Mouse (Mus musculus): ENCODE measurements around the gene Naip5. TPM values are rescaled to one million over a fixed set of nuclear protein-coding genes. Genes with fewer than 3 reads are reported as not detected.
"Not testable (repeated sequence)": the region's sequence is repeated elsewhere in the genome, so short reads cannot be mapped to it uniquely, and the experiment has no call there.

The Naip5 gene
- under 1 TPM; 0.07 to 0.27 TPM for total RNA-seq (2021)

DNA sequence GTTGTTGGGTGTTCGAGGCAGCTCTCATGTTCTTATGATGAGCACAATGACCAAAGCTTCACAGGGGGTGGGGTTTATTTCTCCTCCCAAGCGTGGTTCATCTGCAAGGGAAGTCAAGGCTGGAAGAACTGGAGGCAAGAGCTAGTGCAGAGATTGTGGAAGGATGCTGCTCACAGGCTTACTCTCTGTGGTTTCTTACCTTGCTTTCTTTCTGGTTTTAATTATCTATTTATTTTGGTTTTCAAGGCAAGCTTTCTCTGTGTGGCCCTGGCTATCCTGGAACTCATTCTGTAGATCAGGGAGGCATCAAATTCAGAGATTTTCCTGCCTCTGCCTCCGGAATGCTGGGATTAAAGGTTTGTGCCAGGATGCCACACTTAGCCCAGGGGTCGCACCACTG, at the start of gene Naip5:
TSS of gene Naip5 (minus strand) at position 101 of the 400 bp plus-strand sequence.
- DNase-seq; intact Hi-C loops (cut with DNase I): not testable (repeated sequence)

DNA sequence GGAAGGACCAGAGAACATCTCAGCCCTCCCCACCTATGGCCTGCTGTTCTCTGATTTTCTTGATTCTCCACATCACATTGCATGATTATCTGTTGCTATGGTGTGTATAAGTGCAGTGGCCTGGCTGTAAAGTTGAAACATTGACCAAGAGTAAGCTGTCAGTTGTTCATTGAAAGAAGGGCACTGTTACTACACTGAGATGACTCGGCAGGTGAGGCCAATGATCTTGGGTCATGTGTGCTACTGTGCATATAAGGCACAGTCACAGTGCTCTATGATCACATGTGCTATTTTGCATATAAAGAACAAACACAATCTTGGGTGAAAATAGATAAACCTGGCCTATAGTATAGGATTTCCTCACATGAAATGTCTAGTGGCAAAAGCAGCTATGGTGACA, 38.5 kb upstream of the Naip5 start:
- no peak for DNase-seq
- intact Hi-C loops (cut with DNase I): no loop called here

GRCm38 (mm10) chr13:100271474-100272132, 25.5 kb upstream of the Naip5 start:
- DNase-seq; intact Hi-C loops (cut with DNase I): not testable (repeated sequence)

DNA sequence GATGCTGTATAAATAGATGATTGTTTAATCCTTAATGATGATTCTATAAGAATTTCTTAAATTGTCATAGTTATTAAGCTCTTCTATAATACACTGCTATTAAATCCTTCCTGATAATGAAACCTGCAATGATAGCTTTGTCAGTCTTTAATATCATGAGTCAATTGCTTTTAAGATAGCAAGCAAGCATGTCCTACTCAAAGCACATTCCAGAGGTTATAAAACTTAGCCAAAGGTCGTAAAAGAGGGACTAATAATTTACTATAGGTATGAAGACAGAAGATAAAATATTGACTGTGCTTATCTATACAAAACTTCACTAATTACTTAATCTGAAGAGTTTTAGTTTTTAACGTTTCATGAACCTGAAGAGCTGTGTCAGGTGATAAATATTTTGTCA, 10.9 kb upstream of the Naip5 start:
- DNase-seq; intact Hi-C loops (cut with DNase I): not testable (repeated sequence)

DNA sequence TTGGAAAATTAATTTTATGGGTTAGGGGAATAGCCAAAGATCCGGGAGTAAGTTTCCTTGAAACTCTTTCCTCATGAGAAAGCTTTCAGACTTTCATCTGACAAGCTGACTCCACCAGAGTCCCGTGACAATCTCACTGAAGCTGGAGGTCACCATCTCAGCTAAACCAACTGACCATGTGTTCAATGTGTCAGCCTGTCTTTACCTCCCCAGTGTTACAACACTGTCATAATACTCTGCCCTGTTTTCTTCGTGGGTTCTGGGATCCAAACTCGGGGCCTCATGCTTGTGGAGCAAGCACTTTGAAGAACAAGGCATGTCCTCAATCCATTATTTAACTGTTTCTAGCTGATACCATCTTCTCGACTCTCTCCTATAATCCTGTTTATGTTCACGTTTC, 9.8 kb upstream of the Naip5 start:
- DNase-seq; intact Hi-C loops (cut with DNase I): not testable (repeated sequence)

- DNase-seq; intact Hi-C loops (cut with DNase I): not testable (repeated sequence)
Observed at GRCm38 (mm10) chr13:100251897-100252296, 5.8 kb upstream of the Naip5 start.

GRCm38 (mm10) chr13:100246896-100247519, 885 bp upstream of the Naip5 start:
- intact Hi-C loops (cut with DNase I); DNase-seq: not testable (repeated sequence)

GRCm38 (mm10) chr13:100243702-100244101, 2.4 kb downstream of the Naip5 start:
- intact Hi-C loops (cut with DNase I): no loop called here
- DNase-seq: no peak

GRCm38 (mm10) chr13:100213683-100214082, 32.4 kb downstream of the Naip5 start:
- intact Hi-C loops (cut with DNase I); DNase-seq: not testable (repeated sequence)

- peak; percentile 74 to 79 for DNase-seq
- intact Hi-C loops (cut with DNase I): no loop called here
Observed at GRCm38 (mm10) chr13:100210540-100210939, 35.6 kb downstream of the Naip5 start.

- intact Hi-C loops (cut with DNase I): no loop called here
- DNase-seq: no peak
Observed at GRCm38 (mm10) chr13:100203319-100203718, 42.8 kb downstream of the Naip5 start.

DNA sequence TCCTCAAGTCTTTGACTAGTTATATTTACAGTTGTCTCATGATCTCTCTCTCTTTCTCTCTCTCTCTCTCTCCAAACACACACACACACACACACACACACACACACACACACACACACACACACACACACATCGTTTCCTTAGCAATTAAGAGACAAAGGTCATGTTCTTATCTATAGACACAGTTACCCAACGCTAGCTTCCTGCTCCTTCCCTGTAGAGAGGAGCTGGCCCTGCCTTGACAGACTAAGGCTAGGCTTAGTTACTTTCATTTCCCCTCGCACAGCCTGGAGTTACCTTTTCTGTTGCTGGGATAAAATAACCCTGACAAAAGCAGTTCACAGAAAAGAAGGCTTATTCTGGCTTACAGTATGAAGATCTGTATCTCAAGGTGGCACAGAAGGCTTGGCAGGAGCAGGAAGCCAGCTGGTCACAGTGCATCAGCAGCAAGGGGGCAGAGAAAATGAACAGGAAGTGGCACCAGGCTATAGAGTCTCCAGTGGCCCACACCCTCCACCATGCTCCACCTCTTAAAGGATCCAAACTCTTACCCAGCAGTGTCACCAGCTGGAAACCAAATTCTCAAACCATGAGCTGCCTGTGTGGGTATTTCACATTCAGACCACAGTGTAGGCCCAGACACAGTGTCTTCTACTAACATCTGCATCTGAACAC, 44.3 kb downstream of the Naip5 start, which contains the start of gene Naip2:
TSS of gene Naip2 (minus strand) at position 434 of the 675 bp plus-strand sequence.
- peak in 1 of 2 experiments; percentile 1 for DNase-seq
- intact Hi-C loops (cut with DNase I): not testable (repeated sequence)

- intact Hi-C loops (cut with DNase I): no loop called here
- DNase-seq: no peak
Observed at GRCm38 (mm10) chr13:100200778-100201177, 45.3 kb downstream of the Naip5 start.

DNA sequence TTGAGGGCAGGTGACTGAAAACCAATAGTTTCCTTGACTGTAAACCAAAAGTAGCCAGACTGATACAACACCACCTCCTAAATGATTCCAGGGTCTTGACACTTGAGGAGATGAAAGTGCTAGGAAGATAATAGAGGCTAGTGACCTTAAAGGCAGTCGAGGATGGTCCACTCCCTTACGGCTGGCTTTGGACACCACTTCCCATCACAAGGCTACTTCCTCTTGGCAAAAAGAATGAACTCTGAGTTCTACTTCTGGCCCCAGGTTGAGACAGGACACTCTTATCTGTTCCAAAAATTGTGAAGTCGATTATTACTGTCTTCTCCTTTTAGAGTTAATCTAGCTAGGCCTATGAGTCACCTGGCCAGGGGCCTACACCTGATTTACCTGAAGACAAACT, 50.7 kb downstream of the Naip5 start:
- no peak for DNase-seq
- intact Hi-C loops (cut with DNase I): no loop called here

GRCm38 (mm10) chr13:100183111-100183510, 63.0 kb downstream of the Naip5 start:
- intact Hi-C loops (cut with DNase I); DNase-seq: not testable (repeated sequence)

DNA sequence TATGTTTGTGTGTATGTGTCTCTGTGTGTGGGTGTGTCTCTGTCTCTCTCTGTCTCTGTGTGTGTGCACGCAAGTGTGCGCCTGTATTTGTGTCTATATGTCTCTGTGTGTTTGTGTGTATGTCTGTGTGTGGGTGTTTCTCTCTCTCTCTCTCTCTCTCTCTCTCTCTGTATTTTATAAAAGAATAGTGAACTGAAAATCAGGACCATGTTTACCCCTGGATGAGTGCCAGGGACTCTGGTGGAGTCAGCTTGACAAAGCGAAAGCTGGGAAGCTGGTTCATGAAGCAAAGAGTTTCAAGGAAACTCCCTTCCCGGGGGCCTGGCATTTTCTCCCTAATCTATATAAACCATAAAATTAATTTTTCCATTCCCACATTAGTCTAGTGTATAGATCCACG, 71.8 kb downstream of the Naip5 start:
- intact Hi-C loops (cut with DNase I): not testable (repeated sequence)
- peak in 1 of 2 experiments; percentile 4 for DNase-seq

DNA sequence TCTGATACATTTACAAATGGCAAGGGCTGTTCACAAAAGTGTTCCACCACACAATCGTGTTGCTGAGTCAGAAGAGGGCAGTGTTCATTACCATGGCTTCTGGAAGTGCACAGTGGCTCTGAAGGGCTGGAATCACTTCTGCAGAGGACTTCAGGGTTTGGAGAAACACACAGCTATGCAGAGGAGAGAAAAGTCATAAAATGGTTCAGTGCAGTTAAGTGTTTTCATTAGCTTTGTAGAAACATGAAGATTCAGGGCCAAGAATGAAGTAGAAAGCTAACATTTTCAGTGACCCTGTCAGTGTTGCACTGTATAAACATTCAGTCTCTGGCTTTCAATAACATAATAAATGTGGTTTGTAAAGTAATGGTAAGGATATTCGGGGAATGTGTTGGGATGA, 79.7 kb downstream of the Naip5 start:
- DNase-seq; intact Hi-C loops (cut with DNase I): not testable (repeated sequence)

DNA sequence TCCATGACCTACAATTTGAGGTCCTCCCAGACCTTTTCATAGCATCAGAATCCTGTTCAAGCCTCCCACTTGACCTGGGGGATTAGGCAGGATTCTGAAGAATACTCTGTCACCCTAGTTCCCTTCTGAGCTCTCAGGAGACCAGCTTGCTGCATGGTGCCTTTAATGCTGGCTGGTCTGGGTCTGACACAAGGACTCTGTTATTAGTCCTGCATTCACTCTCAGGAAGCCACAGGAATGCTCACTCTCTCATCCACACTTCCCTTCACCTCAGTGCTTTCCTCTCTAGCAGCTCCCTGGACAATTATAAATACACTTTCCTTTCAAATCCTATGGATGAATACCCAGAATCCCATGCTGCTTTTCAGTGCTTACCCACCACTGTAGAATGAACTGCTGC, 83.7 kb downstream of the Naip5 start:
- intact Hi-C loops (cut with DNase I); DNase-seq: not testable (repeated sequence)
